Mouse (Mus musculus) CH12F3 (cell line): Measurements from ENCODE around the gene Btbd10.

Experiments used
- in situ Hi-C: fragments of 300-500 bp; cut with MboI; formaldehyde crosslinking; loops from 2 replicates; pipeline ENCODE4 v1.14.3; 2020; ENCODE audit warnings: low sequenced_read_pairs

Btbd10 gene

DNA sequence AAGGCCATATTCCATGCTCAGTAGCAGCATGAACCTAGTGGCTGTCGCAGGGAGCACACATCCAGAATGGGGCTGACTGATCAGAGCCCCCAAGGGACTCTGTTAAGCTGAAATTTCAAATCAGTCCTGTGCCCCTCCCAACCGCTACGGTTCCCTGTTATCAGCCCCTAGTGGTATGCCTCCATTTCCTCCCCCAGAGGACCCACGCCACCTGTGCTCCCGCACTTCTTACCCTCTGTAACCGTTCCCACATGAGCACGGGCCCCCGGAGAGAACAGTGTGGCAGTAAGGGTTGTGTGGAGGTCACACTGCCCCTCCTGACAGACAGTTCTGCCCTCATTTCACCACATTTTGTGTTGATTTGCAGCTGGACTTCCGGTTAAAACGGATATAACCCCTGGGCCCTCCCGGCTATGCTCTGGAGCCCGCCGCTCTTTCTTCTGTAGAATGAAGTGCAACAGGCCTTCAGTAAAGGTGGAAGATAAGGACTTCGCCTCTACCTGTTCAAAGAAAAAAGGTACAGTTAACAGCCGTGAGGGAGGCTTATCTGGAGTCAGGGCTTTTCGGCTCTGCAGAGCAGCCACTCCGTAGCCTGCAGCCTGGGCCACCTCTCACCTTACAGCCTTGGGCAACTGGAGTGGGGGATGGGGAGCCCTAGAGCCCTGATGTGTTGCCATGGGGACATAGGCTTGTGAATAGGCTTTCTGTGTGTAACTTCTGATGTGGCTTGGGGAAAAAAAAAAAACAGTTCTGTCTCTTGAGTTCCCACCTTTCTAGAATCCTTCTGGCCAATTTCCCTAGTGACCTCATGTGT, 73.9 kb downstream of the Btbd10 start:
- in situ Hi-C loops: no loop called here

DNA sequence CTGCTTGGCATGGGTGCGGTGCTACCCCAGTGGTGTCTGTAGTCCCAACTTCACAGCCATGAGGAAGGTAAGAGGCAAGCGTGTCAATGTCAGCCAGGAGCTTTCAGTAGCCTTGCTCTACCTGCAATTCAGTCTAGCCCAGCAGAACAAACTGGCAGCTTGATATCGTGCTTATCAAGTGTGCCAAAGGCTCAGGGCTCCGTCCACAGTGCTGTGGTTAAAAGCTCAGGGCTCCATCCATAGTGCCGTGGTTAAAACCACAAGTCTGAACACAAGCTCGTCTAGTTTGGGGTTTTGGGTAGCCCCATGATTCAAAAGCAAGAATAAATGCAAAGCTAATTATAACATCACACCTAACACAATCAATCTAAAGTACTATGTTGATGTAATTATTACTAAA, 74.6 kb downstream of the Btbd10 start:
- in situ Hi-C loops: no loop called here

DNA sequence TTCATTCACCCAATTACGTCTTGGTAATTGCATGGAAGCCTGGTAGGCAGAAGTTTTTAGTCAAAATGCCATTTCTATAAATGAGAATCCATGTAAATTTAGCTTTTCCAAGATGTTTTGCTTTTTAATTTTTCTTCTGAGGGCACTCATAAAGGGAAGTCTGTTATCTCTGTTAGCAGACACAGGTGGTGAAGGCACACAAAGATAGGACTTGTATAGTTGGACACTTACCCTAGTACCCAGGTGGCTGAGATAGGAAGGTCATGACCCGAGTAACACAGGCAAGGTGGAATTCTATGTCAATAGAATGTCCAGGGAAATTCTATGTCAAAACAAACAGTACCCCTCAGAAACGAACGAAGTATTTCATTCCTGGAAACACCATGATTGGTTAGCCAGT, 77.0 kb downstream of the Btbd10 start:
- in situ Hi-C loops: no loop called here

DNA sequence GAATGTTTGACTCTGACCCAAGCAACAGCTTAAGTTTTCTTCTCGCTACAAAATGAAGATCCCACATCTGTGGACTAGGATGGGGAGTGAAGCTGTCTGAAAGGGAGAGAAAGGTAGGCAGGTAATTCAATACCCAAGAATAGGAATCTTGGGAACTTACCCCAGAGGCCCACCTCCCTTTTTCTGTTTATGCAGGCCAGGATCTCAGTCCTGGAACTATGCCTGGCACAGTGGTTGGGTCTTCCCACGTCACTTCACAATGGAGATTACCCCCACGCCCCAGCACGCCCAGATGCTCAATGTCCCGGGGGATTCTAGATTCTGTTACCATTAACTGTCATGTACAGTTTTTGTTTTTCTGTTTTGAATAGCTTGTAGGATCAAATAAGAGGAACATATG, 77.5 kb downstream of the Btbd10 start:
- in situ Hi-C loops: no loop called here

DNA sequence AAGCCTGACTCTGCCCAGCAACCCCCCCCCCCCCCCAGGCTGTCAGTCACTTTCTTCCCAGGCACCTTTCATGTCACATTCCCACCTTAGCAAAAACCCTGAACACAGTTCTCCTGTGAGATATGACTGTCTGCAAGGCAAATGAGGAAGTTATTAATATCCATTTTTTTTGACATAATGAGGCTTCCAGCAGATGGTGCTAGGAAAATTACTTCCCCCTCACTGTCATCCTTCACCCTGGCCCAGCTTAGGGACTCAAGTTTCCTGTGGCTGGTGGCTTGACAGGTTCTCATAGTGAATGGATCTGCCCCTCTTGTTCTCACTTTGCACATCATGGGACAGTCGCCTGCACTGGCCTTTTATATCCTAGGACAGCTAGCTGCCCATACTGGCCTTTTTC, 80.0 kb downstream of the Btbd10 start:
- in situ Hi-C loops: no loop called here

DNA sequence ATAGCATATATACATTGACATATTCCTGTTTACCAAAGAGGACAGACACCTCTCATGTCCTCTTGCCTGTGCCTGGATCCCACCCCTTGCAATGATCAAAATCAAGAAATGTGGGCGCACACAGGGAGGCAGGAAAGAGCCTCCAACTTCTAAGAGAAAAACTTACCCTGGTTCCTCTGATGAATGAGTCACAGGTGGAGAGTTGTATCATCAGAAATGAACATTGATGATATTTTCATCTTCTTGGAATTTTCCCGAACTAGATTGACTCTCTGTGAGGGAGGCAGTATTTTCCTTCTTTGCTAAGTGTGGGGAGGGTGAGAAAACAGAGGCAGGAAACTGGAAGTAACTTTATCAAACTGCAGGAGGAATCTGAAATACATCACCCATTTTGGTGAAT, 83.8 kb downstream of the Btbd10 start:
- in situ Hi-C loops: no loop called here

DNA sequence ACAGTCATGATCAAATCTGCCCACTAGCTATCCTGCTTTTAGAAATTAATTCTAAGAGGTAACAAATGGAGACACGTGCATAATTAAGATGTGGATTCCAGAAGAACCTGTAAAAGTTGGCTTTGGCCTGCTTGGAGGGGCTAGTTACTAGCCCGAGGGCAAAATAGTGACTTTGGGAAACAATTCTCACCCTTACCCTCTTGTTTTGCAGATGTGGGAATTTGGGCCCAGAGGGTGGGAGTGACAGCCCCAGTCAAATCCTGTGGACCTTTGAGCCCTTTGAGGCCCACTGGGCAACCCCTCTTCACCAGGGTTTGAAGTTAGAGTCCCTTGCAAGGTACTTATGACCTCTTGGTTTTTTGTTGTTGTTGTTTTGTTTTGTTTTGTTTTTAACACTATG, 89.9 kb downstream of the Btbd10 start:
- in situ Hi-C loops: no loop called here

DNA sequence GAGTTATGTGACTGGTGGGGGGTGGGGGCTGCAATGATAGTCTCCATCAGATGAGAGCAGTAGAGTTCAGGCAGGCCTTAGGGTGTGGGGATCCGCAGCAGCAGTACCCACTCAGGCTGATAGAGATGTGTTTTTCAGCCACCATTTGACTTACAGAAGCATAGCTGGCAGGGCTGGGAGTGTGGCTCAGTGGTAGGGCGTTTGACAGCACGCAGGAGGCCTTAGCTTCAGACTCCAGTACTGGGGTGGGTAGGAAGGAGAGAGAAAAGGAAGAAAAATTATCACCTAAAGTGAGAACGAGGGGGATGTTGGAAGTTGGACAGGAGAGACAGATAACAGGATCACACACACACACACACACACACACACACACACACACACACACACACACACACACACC, 90.7 kb downstream of the Btbd10 start:
- in situ Hi-C loops: no loop called here

DNA sequence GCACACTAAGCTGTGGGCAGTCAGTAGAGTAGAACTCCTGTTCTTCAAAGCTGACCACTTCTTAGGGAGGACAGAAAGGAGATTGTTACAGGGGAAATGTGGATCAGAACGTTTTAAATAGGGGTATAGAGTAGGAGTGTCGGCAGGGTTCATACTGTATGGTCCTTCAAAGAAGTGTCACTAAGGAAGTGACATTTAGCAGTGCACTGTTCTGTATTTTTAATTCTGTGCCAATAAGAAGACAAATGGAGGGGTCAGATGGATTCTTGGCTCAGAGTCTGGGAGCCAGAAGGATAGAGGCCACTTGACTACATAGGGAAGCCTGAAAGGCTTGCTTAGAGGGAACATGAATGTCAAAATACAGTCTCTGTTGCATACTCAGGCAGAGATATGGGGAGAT, 91.9 kb downstream of the Btbd10 start:
- in situ Hi-C loops: no loop called here

DNA sequence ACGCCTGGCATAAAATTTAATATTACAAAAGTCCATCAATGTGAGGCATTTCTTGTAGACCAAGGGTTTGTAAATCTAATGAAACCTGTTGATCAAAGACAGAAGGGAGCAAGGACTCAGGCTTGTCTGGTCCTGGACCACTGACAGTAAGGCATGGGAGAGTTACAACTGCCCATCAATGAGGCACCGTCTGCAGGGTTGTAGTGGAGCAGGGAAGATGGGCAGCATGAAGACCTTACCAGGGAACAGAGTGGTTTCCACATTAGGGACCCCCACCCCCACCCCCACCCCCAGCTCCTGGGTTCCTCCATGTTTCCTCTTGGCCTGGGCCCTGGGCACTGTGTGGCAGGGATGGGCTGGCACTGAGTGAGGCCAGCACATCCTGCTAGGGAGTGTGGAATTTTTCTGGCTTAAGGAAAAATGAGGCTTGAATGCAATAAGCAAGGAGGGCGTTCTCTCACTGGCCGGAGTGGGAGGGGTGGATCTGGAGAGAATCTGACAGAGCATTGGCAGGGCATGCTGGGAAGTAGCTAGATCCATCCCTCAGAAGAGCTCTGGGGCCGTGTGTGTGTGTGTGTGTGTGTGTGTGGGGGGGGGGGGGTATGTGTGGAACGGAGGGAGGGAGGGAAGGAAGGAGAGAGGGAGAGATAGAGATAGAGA, 96.7 kb downstream of the Btbd10 start:
- in situ Hi-C loops: no loop called here

DNA sequence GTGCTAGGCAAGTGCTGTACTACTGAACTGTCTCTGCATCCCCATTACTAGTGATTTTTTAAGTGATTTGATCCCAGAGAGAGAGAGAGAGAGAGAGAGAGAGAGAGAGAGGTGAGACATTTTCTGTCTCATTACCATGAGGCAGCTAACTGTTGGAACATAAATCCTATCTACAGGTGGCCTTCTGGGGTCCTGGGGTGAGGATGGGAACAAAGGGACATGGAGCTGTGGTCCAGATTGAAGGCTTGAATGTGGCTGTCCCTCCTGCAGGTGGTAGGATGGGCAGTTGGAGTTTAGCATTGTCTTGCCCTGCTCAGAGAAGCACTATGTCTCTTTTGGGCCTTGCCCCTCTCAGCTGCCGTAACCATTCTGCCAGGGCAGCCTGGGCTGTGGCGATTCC, 98.2 kb downstream of the Btbd10 start:
- in situ Hi-C loops: no loop called here

DNA sequence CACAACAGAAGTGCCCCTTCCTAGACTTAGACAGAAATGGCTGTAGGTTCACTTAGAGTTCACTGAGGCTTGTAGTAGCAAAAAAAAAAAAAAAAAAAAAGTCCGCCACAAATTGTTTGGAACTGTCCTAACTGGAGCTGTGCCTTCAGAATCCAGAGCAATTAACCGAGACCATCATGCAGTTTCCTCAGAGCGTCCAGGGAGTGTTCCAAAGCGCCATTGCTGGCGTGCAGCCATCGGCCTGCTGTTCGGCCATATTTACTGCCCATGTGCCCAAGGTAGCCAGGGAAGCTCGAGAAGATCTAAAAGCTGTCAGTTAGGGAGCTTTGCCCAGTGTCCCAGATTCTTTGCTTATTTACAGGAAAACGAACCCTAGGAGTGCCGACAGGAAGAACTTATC, 98.6 kb downstream of the Btbd10 start:
- in situ Hi-C loops: no loop called here

DNA sequence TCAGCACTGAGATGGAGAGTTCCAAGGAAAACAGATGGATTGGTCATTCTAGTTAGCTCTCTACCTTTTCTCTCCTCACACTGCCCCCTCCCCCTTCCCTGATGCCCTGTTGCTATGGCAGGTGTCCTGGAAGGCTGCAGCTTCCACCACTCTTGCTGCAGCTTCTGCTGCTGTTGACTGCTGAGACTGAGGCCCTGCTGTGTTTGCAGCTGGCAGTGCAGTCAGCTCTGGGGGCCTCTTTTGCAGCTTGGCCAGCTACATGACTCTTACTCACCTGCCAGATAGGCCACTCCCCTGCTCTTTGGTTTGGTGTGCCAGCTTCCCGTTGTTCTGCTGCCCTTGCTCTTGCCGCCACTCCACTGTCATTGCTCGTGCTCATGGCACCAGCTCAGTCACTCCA, 99.3 kb downstream of the Btbd10 start:
- in situ Hi-C loops: no loop called here

DNA sequence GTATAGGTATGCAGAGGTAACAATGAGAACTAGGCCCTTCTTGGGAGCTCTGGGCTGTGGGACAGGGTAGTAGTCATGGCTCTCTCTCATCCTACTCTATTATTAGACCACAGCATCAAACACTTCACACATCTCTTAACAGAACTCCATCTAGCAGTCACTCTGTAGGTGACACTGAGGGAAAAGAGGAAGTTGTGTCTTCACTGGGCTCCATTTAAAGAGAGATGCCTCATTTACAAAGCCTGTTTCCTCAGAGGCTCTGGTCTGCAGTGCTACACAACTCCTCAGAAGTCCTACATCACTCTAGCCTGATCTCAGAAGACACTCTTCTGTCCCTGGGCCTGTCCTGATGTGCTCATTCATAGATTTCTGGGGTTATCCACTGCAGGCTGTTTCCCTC, 100.1 kb downstream of the Btbd10 start:
- in situ Hi-C loops: no loop called here

DNA sequence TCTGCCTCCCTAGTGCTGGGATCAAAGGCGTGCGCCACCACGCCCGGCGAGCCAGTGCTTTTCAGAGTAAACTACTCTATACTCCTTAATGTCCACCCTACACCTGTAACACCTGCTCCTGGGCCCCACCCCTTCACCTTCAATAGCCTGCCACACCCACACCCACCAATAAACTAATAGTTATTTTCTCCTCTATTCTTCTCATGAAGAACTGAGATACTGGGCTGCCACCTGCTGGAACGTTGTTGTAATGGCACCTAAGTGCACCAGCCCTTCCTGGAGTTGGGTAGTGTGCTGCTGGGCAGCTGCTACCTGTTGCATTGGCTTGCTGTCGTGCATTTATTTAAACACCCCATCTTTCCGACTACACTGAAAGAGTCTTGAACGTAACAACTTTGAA, 100.9 kb downstream of the Btbd10 start:
- in situ Hi-C loops: no loop called here
